Mouse (Mus musculus) forelimb bud, embryonic 11.5 days (tissue): ENCODE results near the gene Nr1i2.
A peak's percentile ranks its signal among the peaks of the same experiment; 100 is the strongest.
"Not testable (repeated sequence)": the region's sequence is repeated elsewhere in the genome, so short reads cannot be mapped to it uniquely, and the experiment has no call there.

Experiments
- DNase-seq: peaks from one replicate; pipeline ENCODE4 v3.0.0-alpha.2; 2012; ENCODE audit warnings: low read depth, low spot score

Nr1i2 gene

DNA sequence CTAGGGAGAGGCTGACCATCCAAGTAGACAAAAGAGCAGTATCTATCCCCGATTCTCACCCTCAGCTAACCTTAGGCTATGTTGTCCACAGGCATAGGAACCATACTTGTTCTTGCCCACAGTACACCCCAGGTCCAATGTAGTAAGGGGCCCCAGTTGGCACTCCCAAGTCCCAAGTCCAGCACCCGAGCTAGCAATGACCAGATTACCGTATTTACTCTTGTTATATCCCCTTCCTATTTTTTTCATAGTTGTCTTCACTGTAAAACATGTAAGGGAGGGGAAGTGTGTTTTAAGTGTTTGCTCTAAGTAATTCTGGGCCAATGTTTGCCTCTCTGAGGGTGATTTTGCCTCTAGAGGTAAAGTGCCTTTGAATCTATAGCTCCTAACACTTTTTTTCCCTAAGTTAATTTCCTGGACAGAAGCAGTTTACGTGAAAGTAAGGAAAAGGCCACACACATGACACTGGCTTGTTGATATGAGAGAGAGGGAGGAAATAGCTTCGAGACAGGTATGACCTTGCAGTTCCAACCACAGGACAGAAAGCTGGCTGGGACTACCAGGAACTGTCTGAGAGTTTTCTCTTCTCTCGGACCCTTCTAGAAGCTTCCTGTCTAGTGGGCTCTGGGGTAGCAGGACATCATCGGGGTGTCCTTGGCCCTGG is at the start of gene Nr1i2:
Gene Nr1i2, minus strand, starts transcription at position 140 of the 664 bp plus-strand sequence.
- no peak for DNase-seq

DNA sequence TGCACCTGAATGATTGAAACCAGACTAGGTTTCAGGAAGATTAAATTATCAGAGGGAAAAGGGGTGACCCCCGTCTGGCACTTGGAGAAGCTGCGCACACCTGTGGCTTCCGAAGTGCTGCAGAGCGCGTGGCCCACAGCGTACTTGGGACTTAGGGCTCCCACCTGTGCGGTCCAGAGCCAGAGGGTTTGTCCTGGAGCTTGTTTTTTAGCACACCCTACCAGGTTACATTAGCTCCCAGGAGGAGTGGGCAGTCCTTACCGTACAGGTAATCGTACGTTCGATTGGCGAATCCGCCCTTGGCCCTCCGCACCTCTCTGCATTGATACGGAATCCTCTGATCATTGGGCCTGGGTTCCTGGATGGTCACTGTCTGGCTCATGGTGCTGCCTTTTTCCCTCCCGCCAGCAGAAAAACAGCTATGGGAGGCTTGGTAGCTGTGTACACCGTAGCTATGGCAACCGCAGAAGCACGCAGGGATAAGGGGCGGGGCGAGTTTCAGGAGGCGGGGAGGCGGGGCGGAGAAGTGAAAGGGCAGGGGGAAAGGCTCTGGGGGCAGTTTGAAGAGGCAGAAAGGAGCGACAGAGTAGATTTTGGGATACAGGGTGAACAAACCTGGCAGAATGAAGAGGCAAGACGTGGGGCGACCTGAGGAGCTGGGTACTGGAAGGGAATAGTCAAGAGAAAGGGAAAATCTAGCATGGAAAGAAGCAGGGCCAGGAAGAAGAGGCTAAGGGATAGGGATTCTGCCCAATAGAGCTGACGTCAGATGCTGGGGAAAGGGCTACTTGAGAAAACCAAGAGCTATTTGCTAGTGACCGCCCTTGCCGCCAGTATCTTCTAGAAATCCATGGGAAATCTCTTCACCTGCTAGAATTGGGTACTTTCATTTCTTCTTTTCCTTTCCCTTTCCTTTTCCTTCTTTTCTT is 47.0 kb upstream of the Nr1i2 start, which contains the start of gene Maats1:
Gene Maats1, minus strand, starts transcription at position 748 of the 929 bp plus-strand sequence.
- DNase-seq = peak; percentile 84

DNA sequence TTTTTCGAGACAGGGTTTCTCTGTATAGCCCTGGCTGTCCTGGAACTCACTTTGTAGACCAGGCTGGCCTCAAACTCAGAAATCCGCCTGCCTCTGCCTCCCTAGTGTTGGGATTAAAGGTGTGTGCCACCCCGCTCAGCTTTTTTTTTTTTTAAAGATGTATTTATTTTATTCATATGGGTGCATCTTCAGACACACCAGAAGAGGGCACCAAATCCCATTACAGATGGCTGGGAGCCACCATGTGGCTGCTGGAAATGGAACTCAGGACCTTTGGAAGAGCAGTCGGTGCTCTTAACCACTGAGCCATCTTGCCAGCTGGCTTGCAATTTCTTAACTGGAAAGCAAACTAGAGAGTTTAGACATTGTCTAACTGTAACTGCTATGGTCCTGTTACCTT is 43.5 kb upstream of the Nr1i2 start:
- DNase-seq = not testable (repeated sequence)

DNA sequence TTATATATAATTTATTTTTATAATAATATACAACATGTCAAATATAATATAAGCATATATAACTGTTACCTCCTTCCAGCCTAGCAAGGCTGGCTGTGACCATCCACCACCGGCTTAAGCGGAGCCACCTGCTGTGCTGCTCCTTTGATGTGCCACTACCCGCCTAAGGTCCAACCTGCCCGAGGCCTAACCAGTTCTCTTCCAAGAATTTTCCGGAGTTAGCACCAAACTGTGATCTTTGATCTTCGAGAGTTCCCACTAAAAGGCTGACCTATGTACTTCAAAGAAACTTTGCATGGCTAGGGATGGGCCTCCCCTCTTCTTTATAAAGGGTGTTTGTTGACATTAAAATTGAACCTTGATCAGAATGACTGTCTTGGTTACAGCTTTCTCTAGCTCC is 39.8 kb upstream of the Nr1i2 start:
- no peak for DNase-seq

DNA sequence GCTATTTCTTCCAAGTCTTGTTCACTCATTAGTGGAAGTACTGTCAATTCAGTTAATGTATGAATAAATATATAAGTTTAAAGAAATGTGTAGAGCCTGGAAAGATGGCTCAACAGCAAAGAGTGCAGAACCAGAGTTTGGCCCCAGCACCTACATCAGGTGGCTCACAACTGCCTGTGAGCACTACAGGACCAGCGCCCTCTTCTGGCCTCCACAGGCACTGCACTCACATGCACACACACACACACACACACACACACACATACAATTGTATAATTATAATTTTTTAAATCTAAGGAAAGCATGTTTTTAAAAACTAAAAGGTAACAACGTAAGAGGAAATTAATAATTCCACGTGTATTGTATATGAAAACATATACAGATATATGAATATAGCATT is 34.7 kb upstream of the Nr1i2 start:
- DNase-seq = no peak

DNA sequence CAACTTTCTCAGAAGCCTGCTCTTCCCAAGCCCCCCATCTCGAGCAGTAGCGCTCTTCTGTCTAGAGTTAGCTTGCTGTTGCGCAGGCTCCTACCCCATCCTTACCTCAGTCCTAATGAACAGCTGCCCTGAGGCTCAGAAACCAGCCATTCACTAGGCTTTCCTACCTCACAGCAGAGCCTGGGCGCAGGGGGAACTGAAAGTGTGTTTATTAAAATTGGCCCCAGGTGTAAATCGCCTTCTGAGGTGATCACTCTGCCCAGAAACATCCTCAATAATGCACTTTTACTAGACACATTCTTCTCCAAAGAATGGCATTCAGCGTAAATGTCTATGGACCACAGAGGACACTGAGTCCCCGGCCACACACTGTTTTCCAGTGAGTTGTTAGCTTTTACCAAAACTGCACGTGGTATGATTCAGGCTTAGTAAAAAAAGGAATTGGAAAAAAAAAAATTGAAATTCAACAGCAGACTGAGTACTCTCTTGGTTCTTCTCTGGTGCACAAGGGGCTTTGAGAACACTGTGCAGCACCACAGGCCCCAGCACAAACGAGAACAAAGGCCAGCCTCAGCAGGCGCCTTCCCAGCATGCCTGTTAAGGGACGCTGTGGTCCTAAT is 32.3 kb upstream of the Nr1i2 start:
- no peak for DNase-seq

DNA sequence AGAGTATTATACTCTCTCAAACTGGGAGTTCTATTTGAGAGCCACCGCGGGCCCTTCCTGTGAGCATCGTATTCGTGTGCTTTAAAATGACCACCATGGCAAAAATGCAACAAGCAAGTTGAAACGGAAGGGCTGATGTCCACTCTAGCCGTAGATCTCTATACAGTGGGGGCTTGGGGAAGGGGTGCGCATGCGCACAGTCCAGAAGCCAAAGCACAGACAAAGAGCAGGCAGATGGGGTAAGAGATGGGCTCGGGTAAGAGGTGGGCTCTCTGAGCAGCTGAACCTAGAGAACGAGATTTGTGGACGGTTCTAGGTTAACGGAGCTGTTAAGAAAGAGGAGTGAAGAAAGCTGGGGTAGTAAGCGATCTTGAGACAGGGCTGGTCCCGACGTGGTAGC is 29.7 kb upstream of the Nr1i2 start:
- no peak for DNase-seq

DNA sequence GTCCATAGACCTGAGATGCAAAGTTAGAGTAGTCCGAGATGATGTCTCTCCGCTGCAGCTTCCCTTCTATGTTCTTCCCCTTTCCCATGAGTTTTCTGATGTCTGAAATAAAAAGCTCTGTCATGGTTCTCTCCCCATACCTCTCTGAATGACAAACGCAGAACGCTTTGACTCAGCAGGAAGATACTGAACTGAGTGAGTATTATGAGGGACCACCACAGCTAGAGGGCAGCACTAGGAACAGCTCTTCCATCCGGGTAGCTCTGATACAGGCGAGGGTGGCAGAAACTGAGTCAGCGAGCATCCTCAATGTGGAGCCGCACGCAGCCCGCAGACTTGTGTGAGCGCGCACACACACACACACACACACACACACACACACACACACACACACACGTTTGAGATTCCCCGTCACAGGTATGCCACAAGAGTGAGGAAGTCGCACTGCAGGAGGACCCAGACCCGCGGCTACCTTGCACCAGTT is 26.9 kb upstream of the Nr1i2 start:
- DNase-seq = no peak

DNA sequence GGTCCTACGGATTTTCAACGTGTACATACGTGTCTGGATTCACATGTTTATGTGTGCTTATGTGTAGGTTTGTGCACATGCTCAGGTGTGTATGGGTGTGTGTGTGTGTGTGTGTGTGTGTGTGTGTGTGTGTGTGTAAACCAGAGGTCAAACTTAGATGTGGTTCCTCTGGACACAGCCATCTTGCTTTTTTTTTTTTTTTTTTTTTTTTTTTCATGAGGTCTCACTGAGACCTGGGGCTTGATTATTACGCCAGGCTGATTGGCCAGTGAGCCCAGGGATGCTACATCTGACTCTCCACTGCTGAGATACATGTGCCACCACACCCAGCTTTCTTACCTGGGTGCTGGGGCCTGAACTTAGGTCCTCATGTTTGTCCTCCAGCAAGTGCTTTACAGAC is 24.5 kb upstream of the Nr1i2 start:
- DNase-seq = no peak

DNA sequence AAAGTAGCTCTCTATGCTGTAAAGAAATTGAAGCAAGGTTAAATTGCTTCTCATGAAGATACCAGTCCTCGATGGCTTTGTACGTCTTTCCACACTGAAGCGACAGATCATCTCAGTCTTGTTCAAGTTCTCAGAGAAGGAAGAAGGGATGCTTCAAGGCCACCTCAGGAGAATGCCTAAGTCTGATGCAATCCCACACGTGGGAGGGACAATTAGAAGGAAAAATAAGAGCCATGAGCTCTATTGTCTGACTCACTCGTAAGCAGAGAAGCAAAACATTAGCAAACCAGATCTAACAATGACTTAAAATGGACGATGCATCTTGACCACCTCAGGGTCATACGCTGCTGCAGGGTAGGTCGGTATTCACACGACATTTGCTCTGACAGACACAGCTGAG is 23.9 kb upstream of the Nr1i2 start:
- DNase-seq = no peak

DNA sequence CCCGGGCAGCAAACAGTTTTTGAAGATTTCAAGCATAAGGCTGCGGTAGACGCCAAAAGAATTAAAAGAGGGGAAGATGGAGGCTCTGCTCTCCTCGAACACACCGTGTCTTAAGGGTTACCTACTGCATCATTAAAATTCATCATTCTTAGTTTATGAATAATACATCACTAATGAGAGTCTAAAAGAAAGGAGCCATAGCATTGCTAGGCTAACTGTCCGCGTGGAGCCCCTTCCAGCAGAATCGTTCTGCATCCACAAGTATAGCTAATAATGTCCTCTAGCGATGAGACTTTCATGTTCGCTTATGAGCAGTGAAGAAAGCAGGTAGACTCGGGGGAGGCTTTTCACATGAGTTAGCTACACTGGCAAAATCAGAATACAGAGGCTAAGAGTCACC is 13.6 kb upstream of the Nr1i2 start:
- DNase-seq = no peak

DNA sequence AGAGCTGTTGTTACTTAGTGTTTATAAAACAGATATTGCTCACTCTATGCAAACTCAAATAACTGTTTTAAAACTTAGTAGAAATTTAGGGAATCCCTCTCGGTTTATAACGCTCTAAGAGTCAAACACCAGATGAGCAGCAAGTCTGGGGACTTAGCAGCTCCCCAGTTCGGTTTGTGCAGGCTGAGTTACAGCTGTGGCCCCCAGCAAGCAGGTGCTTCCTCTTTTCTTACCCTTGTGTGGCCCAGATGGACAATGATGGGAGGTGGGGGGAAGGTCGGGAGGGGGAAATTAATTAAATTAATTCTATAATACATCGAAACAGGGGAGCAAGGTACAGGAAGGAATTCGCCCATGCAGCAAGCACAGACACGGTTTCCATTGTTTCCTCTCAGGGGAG is 13.0 kb upstream of the Nr1i2 start:
- DNase-seq = no peak

DNA sequence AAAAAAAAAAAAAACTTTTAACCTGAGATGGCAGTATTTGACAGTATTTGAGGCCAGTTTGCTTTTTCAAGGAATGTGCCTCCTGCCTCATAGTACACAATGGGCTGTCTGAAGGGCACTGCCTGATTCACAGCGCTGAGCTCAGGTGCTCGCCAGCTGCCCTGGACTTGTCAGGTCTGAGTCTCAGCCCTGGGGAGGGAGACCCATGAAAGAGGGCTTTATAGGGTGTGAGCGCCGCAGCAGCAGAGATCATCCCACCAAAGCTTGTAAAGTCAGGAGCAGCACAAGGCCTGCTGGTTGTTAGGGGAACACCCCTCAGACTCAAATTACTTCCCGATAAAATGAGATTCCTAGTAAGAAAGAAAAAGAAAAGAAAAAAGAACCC is 12.6 kb upstream of the Nr1i2 start:
- DNase-seq = peak; percentile 66

DNA sequence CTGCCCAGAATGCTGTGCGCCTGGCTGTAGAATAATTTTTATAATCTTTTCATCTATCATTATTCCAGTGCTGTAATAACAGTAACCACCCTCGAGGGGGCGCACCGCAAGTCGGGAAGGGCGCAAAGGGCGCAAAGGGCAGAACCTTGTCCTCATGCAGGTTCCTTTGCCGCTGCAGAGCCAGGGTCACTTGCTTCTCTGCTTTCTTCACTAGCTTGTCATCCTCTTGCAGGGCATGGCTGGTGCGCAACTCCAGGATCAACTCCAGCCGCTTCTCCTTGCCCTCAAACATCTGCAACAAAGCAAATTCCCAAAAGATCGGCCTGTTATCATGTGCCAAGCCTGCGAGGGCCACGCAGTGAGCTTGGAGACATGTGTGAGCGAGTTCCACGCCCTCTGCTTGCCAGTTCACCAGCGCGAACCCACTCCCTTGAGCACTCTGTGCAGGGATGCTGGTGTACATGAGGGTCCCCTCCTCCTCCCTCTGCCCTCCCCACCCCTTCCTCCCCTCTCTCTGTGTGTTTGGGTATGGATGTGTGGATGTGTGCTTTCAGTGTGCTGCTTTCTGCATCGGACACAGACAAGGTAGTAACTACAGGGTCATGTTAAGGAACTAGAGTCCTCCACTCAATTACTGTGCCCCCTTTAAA is 12.1 kb upstream of the Nr1i2 start:
- no peak for DNase-seq

DNA sequence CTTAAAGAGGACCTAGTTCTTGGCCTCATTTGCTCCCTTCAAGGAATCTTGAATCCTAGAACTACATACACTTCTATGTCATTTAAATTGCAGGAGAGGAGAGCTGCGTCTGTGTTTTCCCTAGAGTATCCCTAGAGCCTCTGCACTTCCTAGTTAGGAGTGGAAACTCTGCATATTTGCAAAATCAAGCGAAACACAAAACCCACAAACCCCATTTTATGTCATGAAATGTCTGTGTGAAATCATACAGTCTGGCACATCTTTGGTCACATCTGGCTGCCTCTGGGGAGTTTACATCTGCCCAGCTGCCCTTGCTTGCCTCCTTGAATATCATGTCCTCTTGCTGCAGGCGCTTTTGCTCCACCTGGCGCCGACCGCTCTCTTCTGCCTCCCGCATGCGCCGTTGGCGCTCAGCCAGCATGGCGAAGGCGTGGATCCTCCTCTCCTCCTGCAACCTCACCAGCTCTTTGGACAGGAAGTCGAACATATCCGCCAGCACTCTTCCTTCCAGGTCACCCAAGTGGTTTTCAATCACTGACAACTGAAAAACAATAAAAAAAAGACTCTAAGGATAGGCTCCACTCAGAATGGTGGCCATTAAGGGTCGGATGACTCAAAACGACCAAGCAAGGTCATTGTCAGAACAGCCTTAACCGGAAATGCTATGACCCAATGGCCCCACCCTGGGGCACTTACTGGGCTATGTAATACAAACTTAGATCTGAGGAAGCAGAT is 10.0 kb upstream of the Nr1i2 start:
- DNase-seq = no peak

DNA sequence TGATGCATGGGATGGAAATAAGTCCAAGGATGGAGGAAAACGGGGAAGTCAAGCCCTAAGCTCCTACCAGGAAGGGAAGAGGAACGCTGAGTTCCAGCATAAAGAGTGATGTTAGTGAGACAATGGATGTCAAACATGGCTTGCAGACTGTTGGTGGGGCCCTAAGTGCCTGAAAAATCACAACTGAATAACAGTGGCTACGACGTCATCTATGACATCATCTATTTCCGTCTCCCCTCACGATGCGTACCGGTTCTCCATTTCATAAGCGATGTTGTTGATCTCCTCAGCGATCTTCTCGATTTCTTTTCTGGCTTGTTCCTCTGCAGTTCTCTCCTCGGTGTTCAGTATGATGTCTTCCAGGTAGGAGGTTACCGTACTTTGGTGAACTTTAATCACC is 7.7 kb upstream of the Nr1i2 start:
- DNase-seq = no peak

DNA sequence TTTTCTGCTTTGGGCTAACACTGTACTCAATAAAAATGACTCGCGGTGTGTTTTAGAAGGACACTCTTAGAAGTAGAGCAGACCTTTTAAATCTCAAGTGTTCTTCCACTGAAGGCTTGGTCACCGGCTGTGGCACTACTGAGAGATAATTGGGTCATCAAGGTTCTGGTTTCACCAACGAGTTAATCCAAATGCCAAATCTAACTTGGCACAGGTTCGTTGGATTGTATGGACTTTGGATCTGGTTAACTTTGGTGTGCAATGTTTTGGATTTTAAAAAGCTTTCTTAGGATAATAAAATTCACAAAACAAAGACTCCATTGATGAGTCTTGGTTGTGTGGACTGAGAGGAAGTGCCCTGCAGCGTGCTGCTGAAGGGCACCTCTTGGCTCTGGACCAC is 3.8 kb upstream of the Nr1i2 start:
- no peak for DNase-seq

DNA sequence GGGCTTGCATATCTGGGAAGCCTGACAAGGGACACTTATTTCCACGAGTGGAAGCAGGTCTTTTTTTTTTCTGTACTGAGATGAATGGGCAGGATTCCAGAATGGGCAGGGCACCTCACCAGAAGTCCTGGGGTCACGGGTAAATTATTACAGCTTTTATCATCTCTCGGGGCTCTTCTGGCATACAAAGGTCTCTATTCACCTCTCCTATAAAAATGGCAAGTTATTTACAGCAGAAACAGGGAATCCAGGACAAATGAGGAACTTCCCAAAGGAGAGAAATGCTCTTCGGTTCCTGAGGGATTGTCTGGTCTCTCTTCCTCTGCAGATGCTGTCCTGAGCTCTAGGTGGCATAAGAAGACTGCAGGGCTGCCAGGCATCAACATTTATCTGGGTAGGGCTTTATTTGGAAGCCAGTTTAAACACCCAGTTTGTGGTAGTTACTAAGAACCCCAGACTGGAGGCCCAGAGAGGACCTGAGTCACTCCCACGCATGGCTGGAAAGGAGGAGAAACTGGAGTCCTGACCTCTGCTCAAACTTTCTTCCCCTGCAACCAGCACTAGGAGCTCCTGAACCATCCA is 816 bp upstream of the Nr1i2 start:
- no peak for DNase-seq

DNA sequence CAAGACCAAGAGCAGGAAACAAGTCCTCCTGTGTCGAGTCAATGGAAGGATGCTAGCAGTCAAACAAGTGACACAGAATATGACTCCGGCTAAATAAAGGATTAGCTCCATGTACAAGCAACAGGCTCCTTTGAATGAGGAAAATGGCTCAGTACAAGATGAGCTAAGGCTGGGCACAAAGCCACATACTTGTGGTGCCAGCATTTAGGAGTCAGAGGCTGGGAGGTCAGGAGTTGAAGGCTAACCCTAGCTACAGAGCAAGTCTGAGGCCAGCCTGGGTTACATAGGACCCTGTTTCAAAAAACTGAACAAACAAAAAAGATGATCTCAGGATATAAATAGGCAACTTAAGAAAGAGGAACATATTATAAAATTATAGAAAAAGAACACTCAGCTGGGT is 4.5 kb downstream of the Nr1i2 start:
- no peak for DNase-seq

DNA sequence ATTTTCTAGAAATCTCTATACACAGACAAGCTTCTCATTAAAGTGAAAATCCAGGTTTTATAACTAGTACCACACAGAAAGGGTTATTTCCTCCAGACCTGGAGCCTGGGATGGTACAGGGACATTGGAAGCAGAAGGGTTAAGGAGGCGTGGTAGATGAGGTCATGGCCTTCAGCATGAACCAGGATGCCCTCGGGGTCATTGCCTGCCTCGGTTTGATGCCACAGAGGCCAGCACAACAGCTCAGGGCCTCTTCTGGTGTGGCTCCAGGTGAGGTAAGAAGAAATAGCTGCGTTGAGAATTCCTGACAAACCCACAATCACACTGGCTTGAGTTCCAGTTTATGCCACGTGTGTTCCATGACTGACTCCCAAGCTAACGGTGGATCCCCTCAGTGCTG is 5.8 kb downstream of the Nr1i2 start:
- no peak for DNase-seq

DNA sequence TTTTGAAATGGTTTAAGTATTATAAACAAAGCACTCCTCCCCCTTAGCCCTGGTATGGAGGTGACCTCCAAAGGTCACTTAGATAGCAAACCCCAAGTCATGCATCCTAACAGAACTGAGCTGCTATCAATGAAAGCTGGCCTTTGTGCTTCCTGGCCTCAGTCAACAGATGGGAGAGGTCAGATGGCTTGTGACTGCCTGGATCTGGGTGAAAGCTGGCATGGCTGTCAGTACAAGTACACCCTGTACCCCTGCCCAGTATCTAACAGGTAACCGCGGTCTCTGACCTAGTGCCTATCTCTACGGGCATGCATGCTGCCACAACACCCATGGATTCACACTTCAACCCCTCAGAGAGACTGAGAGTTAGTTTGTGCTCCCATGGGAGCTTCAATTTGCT is 6.9 kb downstream of the Nr1i2 start:
- no peak for DNase-seq
